Mouse (Mus musculus): ENCODE data around the gene Rap1gap. TPM values are rescaled to one million over a fixed set of nuclear protein-coding genes. Genes with fewer than 3 reads are reported as not detected.

The Rap1gap gene
- polyA plus RNA-seq, 1 experiment from 2014 or later: 80.7 TPM

DNA sequence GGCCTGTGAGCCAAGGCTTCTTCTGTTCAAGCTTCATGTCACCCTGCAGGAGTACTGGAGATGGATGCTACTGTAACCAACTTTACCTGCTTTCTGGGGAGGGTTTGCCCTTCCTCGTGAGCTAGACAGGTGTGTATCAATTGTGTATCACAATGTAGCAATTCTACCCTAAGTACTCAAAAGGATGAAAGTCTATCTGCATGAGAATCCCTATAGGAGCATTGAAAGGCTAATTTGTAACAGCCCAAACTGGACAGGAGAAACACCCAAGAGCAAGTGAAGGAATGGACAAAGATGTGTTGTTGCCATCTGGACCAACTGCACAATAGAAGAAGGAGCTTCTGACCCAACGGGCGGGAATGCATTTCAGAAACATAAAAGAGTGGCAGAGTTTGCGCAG is 113.3 kb downstream of the Rap1gap start:
- H3K9me3 ChIP-seq (ENCODE audit: control insufficient read depth, low read length): no peaks in the 10 kb centered on the region
- WGBS: 87% methylated on average over 4 of the region's 4 CpGs

DNA sequence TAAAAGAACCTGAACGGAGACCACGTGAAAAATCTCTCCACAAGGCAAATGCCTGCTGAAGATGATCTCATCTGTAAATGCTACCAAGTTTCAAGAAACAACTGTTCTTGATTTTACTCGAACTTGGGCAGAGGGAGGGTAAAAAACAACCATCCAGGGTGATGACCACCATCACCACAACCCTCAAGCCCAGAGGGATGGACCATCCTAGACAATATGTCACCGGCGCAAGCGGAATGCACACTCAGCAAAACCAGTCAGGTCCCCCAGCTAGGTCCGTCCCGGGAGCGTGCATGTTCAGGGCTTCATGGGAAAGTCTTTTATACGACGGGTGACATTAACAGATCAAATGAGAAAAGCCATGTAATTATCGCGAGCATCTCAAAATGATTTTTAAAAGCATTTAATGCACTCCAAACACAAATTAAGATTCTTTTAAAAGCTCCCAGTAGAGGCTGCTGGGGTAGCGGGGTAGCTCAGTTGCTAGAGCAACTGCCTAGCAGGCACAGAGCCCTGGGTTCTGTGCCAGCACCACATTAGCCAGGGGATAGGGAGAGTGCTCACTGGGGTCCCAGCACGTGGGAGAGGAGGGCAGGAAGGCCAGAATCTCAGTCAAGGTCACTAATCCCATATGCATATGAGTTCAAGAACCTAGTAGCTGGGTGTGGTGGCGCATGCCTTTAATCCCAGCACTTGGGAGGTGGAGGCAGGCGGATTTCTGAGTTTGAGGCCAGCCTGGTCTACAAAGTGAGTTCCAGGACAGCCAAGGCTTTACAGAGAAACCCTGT is 114.1 kb downstream of the Rap1gap start:
- Histone ChIP-seq H3K9me3 (ENCODE audit: control insufficient read depth, low read length) (no peaks in the 10 kb centered on the region), H3K9ac (no peak overlapping the region), H3K27me3 (ENCODE audit: control insufficient read depth, insufficient read depth, low read length) (no peaks in the 10 kb centered on the region), H3K4me1 (replicated peaks; ENCODE audit: control insufficient read depth, insufficient read depth, low read length) (peaks cover 5% of the 10 kb centered on the region; the same call in 1 of the 2 replicates), H3K4me3 (replicated peaks; ENCODE audit: low read length) (no peak overlapping the region), H3K4me2 (replicated peaks) (no peak overlapping the region), H3K27ac (no peak overlapping the region), H3K36me3 (replicated peaks; ENCODE audit: control insufficient read depth, insufficient read depth) (no peaks in the 10 kb centered on the region)
- DNase-seq (ENCODE audit: low spot score) (no peak), ATAC-seq (ENCODE audit: low FRiP score) (no peak)
- 76% methylated on average over 17 of the region's 17 CpGs for WGBS

More for the DNA sequence above, 113.3 kb downstream of the Rap1gap start:
- ATAC-seq (ENCODE audit: low FRiP score) (no peak), DNase-seq (ENCODE audit: low spot score) (no peak)
- no peak overlapping the region for H3K9ac ChIP-seq
- H3K27ac ChIP-seq: no peak overlapping the region
- H3K4me3 ChIP-seq (replicated peaks; ENCODE audit: low read length): no peak overlapping the region
- no peaks in the 10 kb centered on the region for H3K36me3 ChIP-seq (replicated peaks; ENCODE audit: control insufficient read depth, insufficient read depth)
- H3K27me3 ChIP-seq (ENCODE audit: control insufficient read depth, insufficient read depth, low read length): no peaks in the 10 kb centered on the region
- no peak overlapping the region for H3K4me2 ChIP-seq (replicated peaks)
- H3K4me1 ChIP-seq (replicated peaks; ENCODE audit: control insufficient read depth, insufficient read depth, low read length): peaks cover 7% of the 10 kb centered on the region; the same call in 1 of the 2 replicates

Other genes starting within 250 kb of the Rap1gap start
- gene Cela3b, start 234.2 kb upstream of the Rap1gap start, polyA plus RNA-seq (2014; fragmentation: Nextera tagmentation; extraction: Ambion mirVana): not detected in 2 replicates
- gene 1700013G24Rik, start 211.4 kb upstream of the Rap1gap start, polyA plus RNA-seq (2014; fragmentation: Nextera tagmentation; extraction: Ambion mirVana): not detected in 2 replicates
- gene Hspg2, start 196.0 kb upstream of the Rap1gap start, polyA plus RNA-seq (2014; fragmentation: Nextera tagmentation; extraction: Ambion mirVana): 8.7 and 10.7 TPM in 2 replicates
- gene Ldlrad2, start 90.2 kb upstream of the Rap1gap start, polyA plus RNA-seq (2014; fragmentation: Nextera tagmentation; extraction: Ambion mirVana): 0.57 TPM in 1 of 2 replicates, not detected in the other
- 65.3 and 70.9 TPM in 2 replicates for gene Usp48, start 71.0 kb upstream of the Rap1gap start, polyA plus RNA-seq (2014; fragmentation: Nextera tagmentation; extraction: Ambion mirVana)
- gene Alpl, start 131.7 kb downstream of the Rap1gap start, polyA plus RNA-seq (2014; fragmentation: Nextera tagmentation; extraction: Ambion mirVana): 8.3 and 10.2 TPM in 2 replicates
- 22.6 and 25.0 TPM in 2 replicates for gene Ece1, start 197.5 kb downstream of the Rap1gap start, polyA plus RNA-seq (2014; fragmentation: Nextera tagmentation; extraction: Ambion mirVana)

Measured in hindbrain, embryonic 14.5 days (tissue).